Mouse (Mus musculus) hindbrain, embryonic 11.5 days (tissue): ENCODE data around the gene Maco1. TPM values are rescaled to one million over a fixed set of nuclear protein-coding genes. Genes with fewer than 3 reads are reported as not detected.

Experiments used
- ATAC-seq: fragments of 200-750 bp; cut with Nextera tagmentation; 2 replicates; pipeline ENCODE4 v1.8.0; 2017; ENCODE audit warnings: mild to moderate bottlenecking, moderate TSS enrichment, moderate library complexity; ENCODE audit not compliant: low FRiP score
- DNase-seq: peaks from one replicate; pipeline ENCODE4 v3.0.0-alpha.2; 2015; ENCODE audit warnings: low spot score
- H3K27ac ChIP-seq: fragments of 300-500 bp; sonication (generic); 2 replicates; pipeline ENCODE4 v1.5.1; 2014; ENCODE audit warnings: mild to moderate bottlenecking, low read depth, low read length
- H3K27me3 ChIP-seq: fragments of 300-500 bp; sonication (generic); 2 replicates; pipeline ENCODE4 v1.6.1; 2014; ENCODE audit warnings: mild to moderate bottlenecking, low read length, moderate library complexity, mixed read lengths; ENCODE audit not compliant: control insufficient read depth, insufficient read depth
- H3K36me3 ChIP-seq: fragments of 300-500 bp; sonication (generic); 2 replicates; pipeline ENCODE4 v1.6.1; 2014; ENCODE audit warnings: mild to moderate bottlenecking, low read length, moderate library complexity, mixed read lengths; ENCODE audit not compliant: control insufficient read depth, insufficient read depth
- H3K4me1 ChIP-seq: fragments of 300-500 bp; sonication (generic); replicated peaks from 2 replicates; pipeline ENCODE4 v1.6.1; 2014; ENCODE audit warnings: low read length, mixed read lengths; ENCODE audit not compliant: control insufficient read depth, insufficient read depth
- H3K4me2 ChIP-seq: fragments of 300-500 bp; sonication (generic); replicated peaks from 2 replicates; pipeline ENCODE4 v1.6.1; 2014; ENCODE audit warnings: mild to moderate bottlenecking, low read depth, low read length
- H3K4me3 ChIP-seq: fragments of 300-500 bp; sonication (generic); 2 replicates; pipeline ENCODE4 v1.5.1; 2014; ENCODE audit warnings: low read depth, low read length
- H3K9ac ChIP-seq: fragments of 300-500 bp; sonication (generic); 2 replicates; pipeline ENCODE4 v1.6.1; 2014; ENCODE audit warnings: low read depth, low read length
- H3K9me3 ChIP-seq: fragments of 300-500 bp; sonication (generic); 2 replicates; pipeline ENCODE4 v1.6.1; 2016; ENCODE audit warnings: low read length; ENCODE audit not compliant: control insufficient read depth
- WGBS: fragments of 180-500 bp; shearing (Covaris S2); extraction: QIAGEN DNeasy Blood & Tissue Kit; methylation state at CpG from one replicate; pipeline ENCODE4 v1.1.7; 2014; 5-methylcytosine and 5-hydroxymethylcytosine counted together
- polyA plus RNA-seq: library from polyadenylated mRNA; unstranded; fragments of >200 nt; fragmentation: Nextera tagmentation; extraction: Ambion mirVana; gene quantifications from 2 replicates; pipeline ENCODE4 v1.2.1, GENCODE M21; 2014

The Maco1 gene
- polyA plus RNA-seq, 1 experiment from 2014 or later: 73.1 TPM

DNA sequence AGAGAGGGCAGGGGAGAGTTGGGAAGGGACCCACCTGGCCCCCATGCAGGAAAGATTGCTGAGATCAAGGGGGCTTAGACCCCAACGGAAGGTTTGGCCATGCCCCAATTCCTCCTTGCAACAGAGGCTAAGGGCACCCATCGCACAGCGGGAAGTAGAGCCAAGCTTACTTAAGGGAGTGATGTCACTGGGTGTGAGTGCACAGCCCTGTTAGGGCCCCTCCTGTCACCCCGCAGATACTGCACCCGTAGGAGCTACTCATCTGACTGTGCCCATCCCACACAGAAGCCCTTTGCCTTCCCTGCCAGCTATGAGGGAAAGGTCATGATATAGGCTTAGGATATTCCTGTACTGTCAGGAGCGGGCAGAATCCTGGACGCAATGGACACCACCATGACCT is 93.6 kb downstream of the Maco1 start:
- Histone ChIP-seq H3K4me1 (no peaks in the 10 kb centered on the region; the same call in 1 of the 2 replicates), H3K36me3 (no peaks in the 10 kb centered on the region), H3K27me3 (no peaks in the 10 kb centered on the region), H3K4me2 (no peak overlapping the region), H3K9me3 (no peaks in the 10 kb centered on the region), H3K9ac (no peak overlapping the region), H3K4me3 (no peak overlapping the region), H3K27ac (no peak overlapping the region)
- DNase-seq (no peak), ATAC-seq (no peak)
- WGBS: 91% methylated on average over 7 of the region's 7 CpGs

DNA sequence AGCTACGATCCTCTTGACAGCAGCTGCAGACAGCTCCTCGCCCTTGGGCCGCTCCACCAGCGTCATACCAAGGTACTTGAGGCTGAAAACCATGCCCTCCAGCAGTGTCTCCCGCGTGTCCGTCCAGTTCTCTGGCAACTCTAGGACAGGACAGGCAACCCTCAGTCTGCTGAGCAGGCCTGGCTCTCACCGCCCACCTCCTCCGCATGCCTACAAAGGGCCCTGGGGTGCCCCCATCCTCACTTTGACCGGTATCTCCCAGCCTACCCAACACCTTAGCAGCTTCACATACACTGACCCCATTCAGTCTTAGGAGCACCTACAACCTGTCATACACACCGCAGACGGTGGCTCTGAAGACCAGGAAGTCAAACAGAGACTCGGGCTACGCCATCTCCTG is 94.2 kb downstream of the Maco1 start:
- 95% methylated on average over 14 of the region's 14 CpGs for WGBS
- Histone ChIP-seq H3K36me3 (no peaks in the 10 kb centered on the region), H3K9ac (no peak overlapping the region), H3K27me3 (no peaks in the 10 kb centered on the region), H3K4me2 (no peak overlapping the region), H3K4me3 (no peak overlapping the region), H3K27ac (no peak overlapping the region), H3K4me1 (peaks cover 3% of the 10 kb centered on the region), H3K9me3 (no peaks in the 10 kb centered on the region)
- ATAC-seq (no peak), DNase-seq (no peak)

DNA sequence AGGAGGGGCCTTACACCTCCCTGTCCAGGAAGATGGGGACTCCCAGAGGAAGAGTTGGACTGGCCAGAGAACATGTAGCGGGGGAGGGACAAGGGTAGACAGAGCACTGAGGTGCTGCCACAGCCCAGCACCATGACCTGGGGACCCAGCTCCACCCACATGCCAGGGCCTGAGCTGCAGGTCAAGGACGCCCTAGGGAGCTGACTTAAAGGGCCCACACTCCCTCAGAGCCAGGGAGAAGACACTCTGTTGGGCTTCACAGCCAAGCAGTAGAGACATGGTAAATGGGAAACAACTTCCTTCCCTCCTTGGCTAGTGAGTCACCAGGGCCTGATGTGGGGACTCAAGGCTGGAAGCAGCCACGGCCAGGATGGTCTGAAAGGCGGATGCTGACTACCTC is 94.8 kb downstream of the Maco1 start:
- Histone ChIP-seq H3K4me2 (no peak overlapping the region), H3K4me3 (no peak overlapping the region), H3K4me1 (peaks cover 3% of the 10 kb centered on the region), H3K36me3 (no peaks in the 10 kb centered on the region), H3K9ac (no peak overlapping the region), H3K27me3 (no peaks in the 10 kb centered on the region), H3K27ac (no peak overlapping the region), H3K9me3 (no peaks in the 10 kb centered on the region)
- ATAC-seq: no peak
- no peak for DNase-seq
- 82% methylated on average over 4 of the region's 4 CpGs for WGBS

DNA sequence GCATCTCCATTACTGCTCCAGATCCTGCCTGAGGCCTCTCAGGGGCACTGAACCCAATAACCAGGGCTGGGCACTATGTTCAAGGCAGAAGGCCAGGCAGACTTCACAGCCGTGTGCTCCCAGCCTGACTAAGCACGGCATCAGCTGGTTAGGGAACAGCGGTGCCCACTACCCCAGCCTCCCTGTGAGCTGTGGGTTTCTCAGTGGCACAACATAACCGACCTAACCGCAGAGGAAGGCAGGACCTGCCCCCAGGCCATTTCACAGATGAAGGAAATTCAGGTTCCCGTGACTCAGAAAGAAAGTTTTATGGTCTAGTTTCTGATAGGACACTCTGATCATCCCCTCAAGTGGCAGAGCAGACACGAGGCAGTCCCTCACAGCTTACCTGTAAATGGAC is 96.2 kb downstream of the Maco1 start:
- Histone ChIP-seq H3K27ac (no peak overlapping the region), H3K27me3 (no peaks in the 10 kb centered on the region), H3K9me3 (no peaks in the 10 kb centered on the region), H3K9ac (no peak overlapping the region), H3K4me3 (no peak overlapping the region), H3K4me2 (no peak overlapping the region), H3K4me1 (peaks cover 3% of the 10 kb centered on the region), H3K36me3 (no peaks in the 10 kb centered on the region)
- ATAC-seq (no peak), DNase-seq (no peak)
- 84% methylated on average over 7 of the region's 7 CpGs for WGBS

DNA sequence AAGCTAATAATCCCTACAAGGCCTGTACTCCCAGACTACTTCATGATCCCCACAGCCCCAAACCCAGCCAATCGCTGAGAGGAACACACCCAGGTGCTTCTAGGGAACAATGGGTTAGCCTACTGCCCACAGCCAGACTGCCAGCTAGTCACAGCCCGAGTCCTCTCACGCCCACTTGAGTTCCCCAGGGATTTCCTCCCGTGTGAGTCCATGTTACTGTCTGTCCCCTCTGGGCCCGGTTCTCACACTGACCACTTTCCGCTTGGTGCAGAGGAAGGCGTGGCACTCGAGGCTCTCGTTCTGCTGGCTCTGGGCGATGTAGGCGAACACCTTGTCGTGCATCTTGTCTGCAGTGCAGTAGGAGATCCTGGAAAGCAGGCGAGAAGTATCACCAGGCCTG is 98.2 kb downstream of the Maco1 start:
- Histone ChIP-seq H3K9me3 (no peaks in the 10 kb centered on the region), H3K4me2 (no peak overlapping the region), H3K36me3 (no peaks in the 10 kb centered on the region), H3K27ac (no peak overlapping the region), H3K9ac (no peak overlapping the region), H3K4me1 (peaks cover 3% of the 10 kb centered on the region), H3K27me3 (no peaks in the 10 kb centered on the region), H3K4me3 (no peak overlapping the region)
- DNase-seq (no peak), ATAC-seq (no peak)
- 86% methylated on average over 13 of the region's 13 CpGs for WGBS

DNA sequence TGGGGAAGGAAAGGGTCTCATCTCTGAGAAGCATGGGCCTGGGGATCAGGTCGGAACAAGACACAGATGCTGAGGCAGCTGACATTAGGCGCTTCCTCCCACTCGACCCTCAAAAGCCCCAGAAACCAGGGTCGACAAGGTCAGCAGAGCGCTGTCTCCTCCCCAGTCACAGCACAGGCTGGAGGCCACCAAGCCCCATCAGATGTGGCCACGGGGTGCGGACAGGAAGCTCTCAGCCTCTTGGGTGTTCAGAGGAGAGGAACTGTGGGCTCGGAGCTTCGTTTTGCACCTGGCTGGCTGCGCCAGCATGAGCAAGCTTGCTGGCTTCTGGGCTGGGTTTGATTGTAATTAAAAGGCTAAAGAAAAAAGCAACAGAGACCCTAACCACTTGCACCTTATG is 98.8 kb downstream of the Maco1 start:
- DNase-seq (no peak), ATAC-seq (no peak)
- Histone ChIP-seq H3K4me3 (no peak overlapping the region), H3K4me2 (no peak overlapping the region), H3K27me3 (no peaks in the 10 kb centered on the region), H3K4me1 (peaks cover 3% of the 10 kb centered on the region), H3K36me3 (no peaks in the 10 kb centered on the region), H3K9me3 (no peaks in the 10 kb centered on the region), H3K27ac (peak overlapping the region; percentile 2; the same call in 1 of the 2 replicates), H3K9ac (no peak overlapping the region)
- WGBS: 48% methylated on average over 10 of the region's 10 CpGs

DNA sequence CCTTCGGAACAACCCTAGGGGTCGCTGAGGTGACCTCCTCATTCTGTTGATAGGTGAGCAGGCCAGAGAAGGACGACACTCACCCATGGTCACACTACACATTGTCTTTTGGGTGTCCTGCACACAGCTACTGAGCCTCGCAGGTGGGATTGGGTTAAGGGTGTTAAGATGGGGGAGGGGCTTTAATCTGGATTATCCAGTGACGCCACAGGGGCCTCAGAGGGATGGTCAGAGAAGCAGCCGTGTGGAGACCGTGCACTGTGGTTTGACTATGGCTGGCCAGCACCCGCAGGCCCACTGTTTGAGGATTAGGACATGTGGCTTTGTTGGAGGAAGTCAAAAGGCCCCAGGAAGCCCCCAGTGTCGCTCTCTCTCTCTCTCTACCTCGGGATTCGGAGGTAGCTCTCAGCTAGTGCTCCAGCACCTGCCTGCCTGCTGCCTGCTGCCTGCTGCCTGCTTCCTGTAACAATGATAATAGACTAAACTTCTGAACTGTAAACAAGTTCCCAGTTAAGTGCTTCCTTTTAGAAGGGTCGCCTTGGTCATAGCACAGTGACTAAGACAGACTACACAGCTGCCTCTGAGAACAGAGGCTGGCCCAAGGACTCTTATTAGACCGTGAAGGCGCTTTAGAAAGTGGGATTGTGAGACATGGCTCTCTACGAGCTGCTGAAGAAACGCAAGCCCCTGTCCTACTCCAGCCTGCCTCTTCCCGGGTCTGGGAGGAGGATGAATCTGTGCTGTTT is 99.5 kb downstream of the Maco1 start:
- DNase-seq (no peak), ATAC-seq (no peak)
- H3K9me3 ChIP-seq: no peaks in the 10 kb centered on the region
- peaks cover 3% of the 10 kb centered on the region for H3K4me1 ChIP-seq
- no peaks in the 10 kb centered on the region for H3K27me3 ChIP-seq
- no peak overlapping the region for H3K4me3 ChIP-seq
- 44% methylated on average over 17 of the region's 17 CpGs for WGBS
- no peak overlapping the region for H3K4me2 ChIP-seq
- no peak overlapping the region for H3K9ac ChIP-seq
- no peaks in the 10 kb centered on the region for H3K36me3 ChIP-seq
- H3K27ac ChIP-seq: peak overlapping the region; percentile 2; the same call in 1 of the 2 replicates

DNA sequence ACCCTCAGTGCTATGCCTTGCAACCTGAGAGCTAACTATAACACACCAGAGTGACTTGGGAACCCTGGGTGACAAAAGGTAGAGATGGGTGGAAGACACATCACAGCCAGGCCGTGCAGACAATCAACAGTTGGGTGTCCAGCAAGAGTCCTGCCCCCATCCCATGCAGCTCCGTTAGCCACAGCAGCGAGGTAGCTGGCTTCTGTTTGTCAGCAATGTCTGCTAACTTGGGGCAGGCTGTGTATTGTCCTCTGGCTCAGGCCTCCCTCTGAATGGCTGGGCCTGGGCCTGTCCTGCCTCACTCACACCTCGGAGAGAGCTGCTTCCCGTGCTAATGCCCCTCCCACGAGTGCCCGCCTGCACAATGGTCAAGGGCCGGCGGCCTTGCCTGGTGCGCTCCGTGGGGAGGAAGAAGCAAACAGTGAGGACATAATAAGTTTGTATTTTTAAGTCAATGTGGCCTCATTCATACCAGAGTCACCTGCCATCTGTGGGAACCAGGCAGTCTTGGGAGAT is 100.2 kb downstream of the Maco1 start:
- ATAC-seq (no peak), DNase-seq (no peak)
- H3K36me3 ChIP-seq: no peaks in the 10 kb centered on the region
- WGBS: 55% methylated on average over 11 of the region's 11 CpGs
- H3K27me3 ChIP-seq: no peaks in the 10 kb centered on the region
- no peak overlapping the region for H3K4me3 ChIP-seq
- no peak overlapping the region for H3K27ac ChIP-seq
- no peak overlapping the region for H3K9ac ChIP-seq
- H3K4me1 ChIP-seq: peaks cover 3% of the 10 kb centered on the region
- no peak overlapping the region for H3K4me2 ChIP-seq
- H3K9me3 ChIP-seq: no peaks in the 10 kb centered on the region
